Mouse (Mus musculus): Measurements from ENCODE around the gene Arhgef12. TPM values are rescaled to one million over a fixed set of nuclear protein-coding genes. Genes with fewer than 3 reads are reported as not detected.

Arhgef12 gene
- polyA plus RNA-seq, 1 experiment from 2014 or later: 9.2 TPM

DNA sequence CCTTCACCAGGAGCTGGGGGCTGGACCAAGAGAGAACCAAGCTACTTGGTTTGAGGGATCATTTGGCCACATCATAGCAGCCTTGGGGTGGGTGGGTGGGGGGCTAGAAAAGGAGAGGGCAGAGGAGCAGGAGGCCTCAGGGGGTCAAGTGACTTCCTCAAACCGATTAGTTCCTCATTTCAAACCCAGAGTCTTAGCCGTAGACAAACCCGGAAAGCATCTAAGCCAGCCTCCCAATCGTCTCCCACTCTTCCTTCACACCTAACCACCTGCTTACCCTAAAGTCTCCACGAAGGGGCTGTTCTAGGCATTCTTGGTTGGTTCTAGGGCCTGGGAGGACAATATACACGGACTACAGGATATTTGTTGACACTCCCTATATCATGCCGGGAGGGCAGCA, 161.9 kb downstream of the Arhgef12 start:
- no peak for DNase-seq (ENCODE audit: low spot score, missing footprints)
- Histone ChIP-seq H3K4me2 (no peak overlapping the region), H3K9me3 (ENCODE audit: control insufficient read depth, low read length) (no peaks in the 10 kb centered on the region), H3K27me3 (ENCODE audit: control insufficient read depth, insufficient read depth, low read length) (peaks cover 8% of the 10 kb centered on the region), H3K9ac (ENCODE audit: low read length) (no peak overlapping the region), H3K27ac (ENCODE audit: low read depth, low read length) (no peak overlapping the region), H3K36me3 (ENCODE audit: control insufficient read depth, insufficient read depth, low read length) (no peaks in the 10 kb centered on the region), H3K4me1 (ENCODE audit: control insufficient read depth, insufficient read depth, low read length) (peaks cover 9% of the 10 kb centered on the region), H3K4me3 (ENCODE audit: low read depth, low read length) (no peak overlapping the region)
- 76% methylated on average over 7 of the region's 7 CpGs for WGBS
- no peak for ATAC-seq (ENCODE audit: low FRiP score)

DNA sequence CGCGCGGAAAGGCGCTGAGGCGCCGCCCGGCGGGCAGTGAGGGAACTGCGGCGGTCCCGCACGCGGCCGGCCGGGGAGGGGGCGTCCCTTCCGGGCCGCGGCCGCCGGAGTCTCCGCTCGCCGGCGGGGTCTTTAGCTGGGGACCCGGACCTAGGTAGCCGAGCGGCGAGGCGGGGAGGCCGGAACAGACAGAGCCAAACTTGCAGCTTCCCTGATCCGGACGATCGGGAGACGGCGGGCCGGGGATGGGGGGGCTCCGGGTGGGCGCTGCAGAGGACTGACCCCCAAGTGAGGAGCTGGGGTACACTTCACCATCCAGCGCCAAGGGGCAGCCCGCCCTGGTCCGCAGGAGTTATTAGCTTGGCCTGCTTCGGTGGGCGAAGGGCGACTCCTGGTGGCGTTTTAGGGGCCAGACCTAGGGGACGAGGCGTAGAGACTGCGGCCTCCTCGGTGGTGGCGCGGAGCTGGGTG, 162.5 kb downstream of the Arhgef12 start:
- peaks cover 8% of the 10 kb centered on the region for H3K27me3 ChIP-seq (ENCODE audit: control insufficient read depth, insufficient read depth, low read length)
- ATAC-seq (ENCODE audit: low FRiP score): peak; percentile 92
- H3K4me1 ChIP-seq (ENCODE audit: control insufficient read depth, insufficient read depth, low read length): peaks cover 9% of the 10 kb centered on the region
- H3K9me3 ChIP-seq (ENCODE audit: control insufficient read depth, low read length): no peaks in the 10 kb centered on the region
- 2% methylated on average over 44 of the region's 52 CpGs for WGBS
- peak overlapping the region; percentile 89 for H3K9ac ChIP-seq (ENCODE audit: low read length)
- H3K4me2 ChIP-seq: peak overlapping the region; percentile 98
- H3K27ac ChIP-seq (ENCODE audit: low read depth, low read length): no peak overlapping the region
- H3K4me3 ChIP-seq (ENCODE audit: low read depth, low read length): peak overlapping the region; percentile 79
- H3K36me3 ChIP-seq (ENCODE audit: control insufficient read depth, insufficient read depth, low read length): no peaks in the 10 kb centered on the region
- DNase-seq (ENCODE audit: low spot score, missing footprints): peak; percentile 99

DNA sequence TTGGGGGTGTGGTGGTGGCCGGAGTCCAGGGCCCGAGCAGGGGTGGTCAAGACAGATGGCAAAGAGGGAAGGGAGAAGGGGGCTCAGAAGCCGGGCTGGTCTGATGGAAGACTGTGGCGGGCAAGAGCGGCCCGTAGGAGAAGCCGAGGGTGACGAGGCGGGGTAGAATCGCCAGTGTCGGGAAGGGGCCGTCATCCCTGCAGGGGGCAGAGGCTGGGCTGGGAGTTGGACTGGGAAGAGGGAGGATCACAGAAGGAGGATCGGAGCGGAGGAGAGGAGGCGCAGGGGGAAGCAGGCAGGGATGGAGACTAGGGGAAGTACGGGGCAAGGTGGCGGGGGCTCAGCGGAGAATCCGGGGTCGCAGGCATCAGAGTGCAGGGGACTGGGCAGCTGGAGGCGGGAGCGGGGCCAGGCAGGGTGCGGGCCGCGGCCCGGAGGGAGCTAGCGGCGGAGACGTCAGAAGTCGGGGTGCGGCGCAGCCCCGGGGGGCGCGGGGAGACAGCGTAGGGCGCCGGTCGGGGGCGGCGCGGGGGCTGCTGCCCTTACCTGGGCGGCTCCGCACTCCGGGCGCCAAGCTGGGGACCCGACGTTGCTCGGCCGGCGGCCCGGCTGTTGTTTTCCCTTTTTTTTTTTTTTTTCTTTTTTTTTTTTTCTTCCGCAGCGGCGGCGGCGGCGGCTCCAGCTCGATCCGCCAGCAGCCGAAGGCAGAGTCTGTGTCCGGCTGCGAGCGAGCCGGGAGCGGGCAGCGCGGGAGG, 163.1 kb downstream of the Arhgef12 start, which contains the start of gene Grik4:
Gene Grik4 (minus strand): TSS at position 713 of the 755 bp plus-strand sequence.
- Histone ChIP-seq H3K4me3 (ENCODE audit: low read depth, low read length) (peak within 1 kb of the TSS; percentile 79), H3K9me3 (ENCODE audit: control insufficient read depth, low read length) (no peaks in the 10 kb centered on the region), H3K4me1 (ENCODE audit: control insufficient read depth, insufficient read depth, low read length) (peaks cover 9% of the 10 kb centered on the region), H3K36me3 (ENCODE audit: control insufficient read depth, insufficient read depth, low read length) (no peaks in the 10 kb centered on the region), H3K27ac (ENCODE audit: low read depth, low read length) (no peak within 1 kb of the TSS), H3K27me3 (ENCODE audit: control insufficient read depth, insufficient read depth, low read length) (peaks cover 8% of the 10 kb centered on the region), H3K9ac (ENCODE audit: low read length) (peak within 1 kb of the TSS; percentile 89), H3K4me2 (peak within 1 kb of the TSS; percentile 98)
- peak; percentile 95 for DNase-seq (ENCODE audit: low spot score, missing footprints)
- ATAC-seq (ENCODE audit: low FRiP score): peak; percentile 61
- under 1% methylated on average over 55 of the region's 68 CpGs for WGBS

DNA sequence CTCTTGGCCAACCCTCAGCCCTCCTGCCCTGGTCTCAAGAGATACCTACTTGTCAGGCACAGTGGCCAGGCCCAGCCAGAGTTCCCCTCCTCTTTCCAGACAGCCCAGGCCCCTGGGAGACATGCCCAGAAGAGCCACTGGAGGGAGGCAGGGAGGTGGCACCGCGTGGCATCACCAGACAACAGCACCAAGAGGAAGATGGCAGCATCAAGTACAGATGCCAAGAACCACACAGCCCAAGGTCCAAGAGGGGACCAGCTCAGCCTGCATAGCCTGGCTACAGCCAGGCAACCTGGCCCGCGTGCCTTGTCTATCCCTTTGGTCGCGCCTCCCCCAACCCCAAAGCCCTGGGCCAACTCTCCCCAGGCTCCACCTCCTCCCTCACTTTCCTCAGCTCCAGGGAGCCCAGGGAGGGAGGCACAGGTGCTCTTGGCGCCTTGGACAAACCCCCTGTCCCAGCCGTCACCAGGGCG, 163.9 kb downstream of the Arhgef12 start:
- Histone ChIP-seq H3K4me1 (ENCODE audit: control insufficient read depth, insufficient read depth, low read length) (peaks cover 9% of the 10 kb centered on the region), H3K36me3 (ENCODE audit: control insufficient read depth, insufficient read depth, low read length) (no peaks in the 10 kb centered on the region), H3K9ac (ENCODE audit: low read length) (peak overlapping the region; percentile 89), H3K27ac (ENCODE audit: low read depth, low read length) (no peak overlapping the region), H3K27me3 (ENCODE audit: control insufficient read depth, insufficient read depth, low read length) (peaks cover 8% of the 10 kb centered on the region), H3K9me3 (ENCODE audit: control insufficient read depth, low read length) (no peaks in the 10 kb centered on the region), H3K4me3 (ENCODE audit: low read depth, low read length) (peak overlapping the region; percentile 79), H3K4me2 (peak overlapping the region; percentile 98)
- ATAC-seq (ENCODE audit: low FRiP score) (peak; percentile 12; the same call in 1 of the 2 replicates), DNase-seq (ENCODE audit: low spot score, missing footprints) (peak; percentile 93)
- 2% methylated on average over 9 of the region's 9 CpGs for WGBS

DNA sequence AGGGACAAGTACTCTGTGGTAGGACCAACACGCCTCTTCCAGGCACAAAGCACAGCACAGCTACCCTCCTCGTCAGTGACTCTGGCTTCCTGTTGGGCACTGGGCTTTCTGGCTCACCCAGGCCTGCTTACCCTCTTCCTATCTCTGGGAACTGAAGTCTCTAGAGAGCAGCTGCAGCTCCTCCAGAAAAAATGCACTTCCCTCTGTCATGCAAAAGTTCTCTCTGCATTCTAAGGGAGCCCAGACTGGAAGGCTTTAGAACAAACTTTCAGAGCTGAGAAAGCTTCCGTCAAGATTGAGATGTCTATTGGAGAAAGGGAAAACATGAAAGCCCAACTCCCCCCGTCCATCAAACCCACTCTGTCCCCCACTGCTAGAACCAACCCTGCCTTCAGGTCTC, 164.9 kb downstream of the Arhgef12 start:
- H3K9ac ChIP-seq (ENCODE audit: low read length): no peak overlapping the region
- H3K4me1 ChIP-seq (ENCODE audit: control insufficient read depth, insufficient read depth, low read length): peaks cover 9% of the 10 kb centered on the region
- H3K9me3 ChIP-seq (ENCODE audit: control insufficient read depth, low read length): no peaks in the 10 kb centered on the region
- H3K27ac ChIP-seq (ENCODE audit: low read depth, low read length): no peak overlapping the region
- H3K4me2 ChIP-seq: no peak overlapping the region
- DNase-seq (ENCODE audit: low spot score, missing footprints) (no peak), ATAC-seq (ENCODE audit: low FRiP score) (no peak)
- peaks cover 8% of the 10 kb centered on the region for H3K27me3 ChIP-seq (ENCODE audit: control insufficient read depth, insufficient read depth, low read length)
- H3K36me3 ChIP-seq (ENCODE audit: control insufficient read depth, insufficient read depth, low read length): no peaks in the 10 kb centered on the region
- 42% methylated on average over 4 of the region's 4 CpGs for WGBS
- no peak overlapping the region for H3K4me3 ChIP-seq (ENCODE audit: low read depth, low read length)

DNA sequence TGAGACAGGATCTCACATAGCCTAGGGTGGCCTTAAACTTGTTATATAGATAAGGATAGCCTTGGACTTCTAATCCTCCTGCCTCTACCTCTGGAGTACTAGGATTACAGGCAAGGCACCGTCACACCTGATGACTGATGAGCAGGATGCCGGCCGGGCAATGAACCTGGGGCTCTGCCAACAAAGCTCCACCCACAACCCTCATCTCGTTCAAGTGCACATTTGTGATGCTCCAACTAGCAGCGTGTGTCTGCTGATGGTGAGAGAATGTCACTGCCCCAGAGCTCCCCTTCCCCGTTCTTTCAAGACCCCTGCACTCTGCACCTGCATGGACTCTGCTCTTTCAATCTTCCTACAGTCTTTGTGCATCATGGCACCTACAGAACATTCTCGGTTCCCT, 174.9 kb downstream of the Arhgef12 start:
- Histone ChIP-seq H3K9me3 (ENCODE audit: control insufficient read depth, low read length) (no peaks in the 10 kb centered on the region), H3K4me1 (ENCODE audit: control insufficient read depth, insufficient read depth, low read length) (no peaks in the 10 kb centered on the region), H3K27me3 (ENCODE audit: control insufficient read depth, insufficient read depth, low read length) (no peaks in the 10 kb centered on the region; the same call in 1 of the 2 replicates), H3K9ac (ENCODE audit: low read length) (no peak overlapping the region), H3K4me3 (ENCODE audit: low read depth, low read length) (no peak overlapping the region), H3K27ac (ENCODE audit: low read depth, low read length) (no peak overlapping the region), H3K4me2 (no peak overlapping the region), H3K36me3 (ENCODE audit: control insufficient read depth, insufficient read depth, low read length) (no peaks in the 10 kb centered on the region)
- ATAC-seq (ENCODE audit: low FRiP score) (no peak), DNase-seq (ENCODE audit: low spot score, missing footprints) (no peak)
- WGBS: 79% methylated on average over 7 of the region's 7 CpGs

DNA sequence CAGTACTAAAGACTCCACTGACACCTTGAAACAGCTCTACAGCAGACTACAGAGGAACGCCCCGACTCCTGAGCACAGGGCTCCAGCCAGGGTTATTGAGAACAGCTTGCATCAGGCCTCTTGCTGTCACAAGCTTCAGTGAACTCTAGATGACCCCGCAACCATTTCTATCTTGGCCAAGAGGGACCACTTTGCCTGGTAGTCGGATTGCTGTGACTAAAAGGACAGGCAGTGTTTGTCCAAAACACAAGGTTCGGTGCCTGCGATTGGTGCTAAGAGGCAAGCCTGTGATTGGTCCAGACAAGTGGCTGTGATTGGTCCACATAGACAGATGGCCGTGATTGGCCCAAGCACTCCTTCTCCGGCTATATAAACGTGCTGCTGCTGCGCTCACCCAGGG, 179.5 kb downstream of the Arhgef12 start:
- 75% methylated on average over 10 of the region's 10 CpGs for WGBS
- no peaks in the 10 kb centered on the region for H3K36me3 ChIP-seq (ENCODE audit: control insufficient read depth, insufficient read depth, low read length)
- H3K4me2 ChIP-seq: no peak overlapping the region
- H3K4me3 ChIP-seq (ENCODE audit: low read depth, low read length): no peak overlapping the region
- no peak overlapping the region for H3K27ac ChIP-seq (ENCODE audit: low read depth, low read length)
- no peaks in the 10 kb centered on the region; the same call in 1 of the 2 replicates for H3K27me3 ChIP-seq (ENCODE audit: control insufficient read depth, insufficient read depth, low read length)
- no peak for ATAC-seq (ENCODE audit: low FRiP score)
- H3K4me1 ChIP-seq (ENCODE audit: control insufficient read depth, insufficient read depth, low read length): no peaks in the 10 kb centered on the region
- no peaks in the 10 kb centered on the region for H3K9me3 ChIP-seq (ENCODE audit: control insufficient read depth, low read length)
- no peak overlapping the region for H3K9ac ChIP-seq (ENCODE audit: low read length)
- no peak for DNase-seq (ENCODE audit: low spot score, missing footprints)

DNA sequence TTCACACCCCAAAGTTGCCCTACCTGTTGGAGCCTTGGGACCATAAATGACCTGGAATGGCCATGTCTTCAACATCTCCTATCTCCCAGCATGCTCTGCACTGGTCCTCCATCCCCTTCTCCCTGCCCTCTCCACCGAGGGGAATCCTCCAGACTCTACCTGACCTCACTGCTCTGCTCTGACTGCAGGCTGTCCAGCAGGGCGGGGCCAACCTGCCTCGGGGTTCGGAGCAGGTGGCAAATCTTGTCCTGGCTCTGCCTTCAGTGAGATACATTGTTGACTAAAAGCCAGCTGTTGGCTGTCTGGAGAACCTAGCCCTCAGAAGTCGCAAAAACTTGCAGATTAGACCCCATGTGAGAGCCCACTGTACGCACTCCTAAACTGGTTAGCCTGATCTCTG, 180.5 kb downstream of the Arhgef12 start:
- WGBS: 90% methylated on average over 6 of the region's 6 CpGs
- no peak overlapping the region for H3K27ac ChIP-seq (ENCODE audit: low read depth, low read length)

DNA sequence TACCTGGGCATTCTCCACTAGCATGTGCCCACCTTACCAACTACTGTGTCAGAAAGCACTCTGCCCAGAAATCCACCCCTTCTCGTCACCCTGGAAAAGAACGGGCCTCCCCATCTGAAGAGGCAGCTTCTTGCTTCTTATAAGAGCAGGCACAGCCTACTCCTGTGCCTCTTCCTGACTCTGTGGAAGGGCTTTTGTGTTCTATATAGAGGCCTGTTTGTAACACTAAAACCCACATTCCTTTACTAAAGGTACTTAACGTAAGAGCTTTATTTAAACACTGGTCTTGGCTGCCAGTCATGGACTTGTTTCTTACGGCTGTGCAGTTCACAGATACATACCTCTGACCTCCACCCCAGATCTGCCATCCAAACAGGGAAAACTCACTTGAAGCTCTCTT, 185.2 kb downstream of the Arhgef12 start:
- no peak overlapping the region for H3K27ac ChIP-seq (ENCODE audit: low read depth, low read length)
- H3K4me2 ChIP-seq: no peak overlapping the region
- H3K27me3 ChIP-seq (ENCODE audit: control insufficient read depth, insufficient read depth, low read length): no peaks in the 10 kb centered on the region
- peaks cover 5% of the 10 kb centered on the region; the same call in 1 of the 2 replicates for H3K4me1 ChIP-seq (ENCODE audit: control insufficient read depth, insufficient read depth, low read length)
- ATAC-seq (ENCODE audit: low FRiP score): no peak
- no peak overlapping the region for H3K4me3 ChIP-seq (ENCODE audit: low read depth, low read length)
- DNase-seq (ENCODE audit: low spot score, missing footprints): no peak
- H3K9ac ChIP-seq (ENCODE audit: low read length): no peak overlapping the region
- WGBS: 74% methylated on average over 4 of the region's 4 CpGs
- H3K36me3 ChIP-seq (ENCODE audit: control insufficient read depth, insufficient read depth, low read length): no peaks in the 10 kb centered on the region
- H3K9me3 ChIP-seq (ENCODE audit: control insufficient read depth, low read length): no peaks in the 10 kb centered on the region

More for the DNA sequence above, 180.5 kb downstream of the Arhgef12 start:
- Histone ChIP-seq H3K9ac (ENCODE audit: low read length) (no peak overlapping the region), H3K4me1 (ENCODE audit: control insufficient read depth, insufficient read depth, low read length) (no peaks in the 10 kb centered on the region), H3K4me3 (ENCODE audit: low read depth, low read length) (no peak overlapping the region), H3K9me3 (ENCODE audit: control insufficient read depth, low read length) (no peaks in the 10 kb centered on the region), H3K4me2 (no peak overlapping the region), H3K27me3 (ENCODE audit: control insufficient read depth, insufficient read depth, low read length) (no peaks in the 10 kb centered on the region; the same call in 1 of the 2 replicates), H3K36me3 (ENCODE audit: control insufficient read depth, insufficient read depth, low read length) (no peaks in the 10 kb centered on the region)
- DNase-seq (ENCODE audit: low spot score, missing footprints) (no peak), ATAC-seq (ENCODE audit: low FRiP score) (no peak)

Data from midbrain, embryonic 11.5 days (tissue).